Mouse (Mus musculus) right cerebral cortex, postnatal 25 days (tissue): ENCODE data around the gene Jade2.

Experiments
- DNase-seq: peaks from one replicate; pipeline ENCODE4 v3.0.0; 2022

The Jade2 gene

DNA sequence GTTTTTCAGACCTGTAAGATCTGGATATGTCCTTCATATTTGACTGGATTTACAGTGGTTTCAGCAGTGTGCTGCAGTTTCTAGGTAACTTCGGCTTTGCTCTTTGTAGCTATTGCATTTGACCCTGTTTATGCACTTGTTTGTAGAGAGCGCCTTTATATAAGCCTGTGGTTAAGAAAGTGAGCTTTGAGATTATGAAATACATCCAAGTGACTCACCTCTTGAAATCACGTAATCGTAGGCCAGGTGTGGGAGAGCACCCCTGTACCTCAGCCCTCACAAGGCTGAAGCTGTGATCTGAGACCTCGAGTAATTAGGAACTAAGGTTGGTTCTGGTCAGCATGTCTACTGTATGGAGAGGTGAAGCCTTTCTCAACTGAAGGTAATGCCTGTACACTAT, 80.0 kb downstream of the Jade2 start:
- DNase-seq = no peak

- no peak for DNase-seq
Measured at GRCm38 (mm10) chr11:51775507-51775906, 81.9 kb downstream of the Jade2 start.

- DNase-seq = no peak
Measured at GRCm38 (mm10) chr11:51768296-51768695, 89.2 kb downstream of the Jade2 start.

- DNase-seq = no peak
Measured at GRCm38 (mm10) chr11:51767579-51768220, 89.8 kb downstream of the Jade2 start.

DNA sequence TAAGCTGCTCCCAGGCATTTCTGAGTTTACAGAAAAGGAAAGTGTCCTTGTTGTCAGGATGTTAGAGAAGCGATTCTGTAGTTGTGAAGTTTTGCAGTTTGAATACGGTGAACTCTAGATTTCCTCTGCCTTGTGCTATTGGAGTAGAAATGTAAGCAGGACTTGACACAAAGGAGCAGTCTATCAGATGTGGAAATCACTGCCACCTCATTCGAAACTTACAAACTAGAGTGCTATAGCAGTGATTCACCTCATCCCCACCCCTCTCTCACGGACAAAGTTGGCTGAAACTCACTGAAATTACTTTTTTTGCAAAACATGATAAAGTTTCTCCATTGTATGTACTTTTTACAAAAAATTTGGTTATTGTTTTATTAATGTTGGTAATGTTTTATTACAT, 92.6 kb downstream of the Jade2 start:
- no peak for DNase-seq

- DNase-seq = no peak
Measured at GRCm38 (mm10) chr11:51763955-51764354, 93.5 kb downstream of the Jade2 start.
